Mouse (Mus musculus) heart, adult 18-20 months (tissue): Measurements from ENCODE around the gene Rab28. TPM values are rescaled to one million over a fixed set of nuclear protein-coding genes. Genes with fewer than 3 reads are reported as not detected.
"Not testable (repeated sequence)": the region's sequence is repeated elsewhere in the genome, so short reads cannot be mapped to it uniquely, and the experiment has no call there.

Experiments
- DNase-seq, 2 experiments: peaks; one replicate each; pipeline ENCODE4 v3.0.0; 2021 to 2022; ENCODE audit warnings: mixed read lengths in 1 of 2
- long read RNA-seq, 2 experiments: library from polyadenylated mRNA; stranded (forward); transcript quantifications; one replicate each; pipeline ENCODE4 v2.0.0; 2021
- total RNA-seq, 2 experiments: library from RNA; stranded (reverse); gene quantifications; 2 replicates each; pipeline ENCODE4 v1.2.3; 2021

Rab28 gene
- 100 to 1,000 TPM in 1 of 2 experiments, 10 to 100 TPM in 1; 96.6 to 108 TPM for total RNA-seq
- long read RNA-seq, experiment 1, transcript Rab28-203 (8 exons, 1,697 nt): major isoform, 224 of 248 reads
- long read RNA-seq, experiment 1, transcript Rab28-201 (7 exons, 1,635 nt): minor isoform, 16 of 248 reads
- long read RNA-seq, experiment 1, partial matches to known transcripts: 2 of 248 reads
- long read RNA-seq, experiment 1, other reads (novel, unspliced or antisense): 5 of 248 reads
- long read RNA-seq, experiment 2, transcript Rab28-201 (7 exons, 1,635 nt): minor isoform, 8 of 108 reads
- long read RNA-seq, experiment 2, transcript Rab28-203 (8 exons, 1,697 nt): major isoform, 94 of 108 reads
- long read RNA-seq, experiment 2, partial matches to known transcripts: 3 of 108 reads
- long read RNA-seq, experiment 2, other reads (novel, unspliced or antisense): 3 of 108 reads

GRCm38 (mm10) chr5:41708051-41708630, at the start of gene Rab28:
Gene Rab28, minus strand, starts transcription at chr5:41708157.
- DNase-seq: peak; percentile 97 to 98

GRCm38 (mm10) chr5:41757338-41757737, 49.4 kb upstream of the Rab28 start:
- no peak for DNase-seq

GRCm38 (mm10) chr5:41756396-41756795, 48.4 kb upstream of the Rab28 start:
- DNase-seq: no peak

GRCm38 (mm10) chr5:41755373-41755960, 47.5 kb upstream of the Rab28 start:
- DNase-seq: no peak

- no peak for DNase-seq
These were observed 46.9 kb upstream of the Rab28 start for GRCm38 (mm10) chr5:41754836-41755235.

GRCm38 (mm10) chr5:41754226-41754775, 46.3 kb upstream of the Rab28 start:
- no peak for DNase-seq

- no peak for DNase-seq
These were observed 44.8 kb upstream of the Rab28 start for GRCm38 (mm10) chr5:41752721-41753120.

GRCm38 (mm10) chr5:41744898-41745780, 37.2 kb upstream of the Rab28 start:
- DNase-seq: no peak

GRCm38 (mm10) chr5:41744234-41744633, 36.3 kb upstream of the Rab28 start:
- DNase-seq: no peak

GRCm38 (mm10) chr5:41738817-41739216, 30.9 kb upstream of the Rab28 start:
- peak in 1 of 2 experiments; percentile 29 for DNase-seq

GRCm38 (mm10) chr5:41737039-41737438, 29.1 kb upstream of the Rab28 start:
- DNase-seq: no peak

- DNase-seq: no peak
These were observed 19.1 kb upstream of the Rab28 start for GRCm38 (mm10) chr5:41727017-41727416.

- no peak for DNase-seq
These were observed 17.6 kb upstream of the Rab28 start for GRCm38 (mm10) chr5:41725573-41725972.

- peak; percentile 25 to 40 for DNase-seq
These were observed 592 bp downstream of the Rab28 start for GRCm38 (mm10) chr5:41707115-41708015.

- no peak for DNase-seq
These were observed 1.2 kb downstream of the Rab28 start for GRCm38 (mm10) chr5:41706777-41707114.

- DNase-seq: not testable (repeated sequence)
These were observed 6.9 kb downstream of the Rab28 start for GRCm38 (mm10) chr5:41701085-41701484.

GRCm38 (mm10) chr5:41697958-41698357, 10.0 kb downstream of the Rab28 start:
- DNase-seq: no peak

- DNase-seq: no peak
These were observed 22.9 kb downstream of the Rab28 start for GRCm38 (mm10) chr5:41685016-41685415.

GRCm38 (mm10) chr5:41683976-41684375, 24.0 kb downstream of the Rab28 start:
- DNase-seq: no peak

- DNase-seq: no peak
These were observed 41.9 kb downstream of the Rab28 start for GRCm38 (mm10) chr5:41666012-41666411.

GRCm38 (mm10) chr5:41636793-41637192, 71.2 kb downstream of the Rab28 start:
- DNase-seq: no peak
